21 mouse cellular contexts compared by ENCODE assay signal in the genomic region with DNA sequence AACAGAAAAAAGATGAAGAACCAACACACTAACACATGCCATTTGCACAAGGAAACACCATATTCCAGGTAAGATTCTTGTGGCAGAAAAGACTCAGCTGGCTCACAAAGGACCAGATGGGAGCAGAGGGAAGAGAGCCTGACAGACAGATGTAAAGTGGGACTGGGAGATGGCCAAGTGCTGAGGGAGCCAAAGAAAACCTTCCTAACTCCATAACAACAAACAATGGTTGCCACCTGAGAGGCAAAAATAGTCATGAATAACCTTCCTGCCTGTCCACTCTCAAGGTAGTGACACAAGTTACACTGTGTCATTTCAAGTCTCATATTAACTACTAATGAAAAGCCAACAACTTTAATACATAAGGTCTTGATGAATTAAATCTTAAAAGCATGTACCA.
DNase-seq lines count a peak whose midpoint lies in the region; ATAC-seq lines count a peak whose summit lies in the region.
"Had no signal": no experiment of that assay in that cellular context is flagged by ENCODE, and none has a peak within 500 bp of the region (broad histone marks: within the 10 kb centered on the region; RNA-seq: fewer than 3 reads in every experiment).

No protein-coding gene starts in this region.

- H3K27me3 ChIP-seq in embryonic facial prominence, embryonic 15.5 days = no peaks in the 10 kb centered on the region
- no peaks in the 10 kb centered on the region for H3K27me3 ChIP-seq in embryonic facial prominence, embryonic 10.5 days (replicated peaks; ENCODE audit: low read depth, poor library complexity, severe bottlenecking)
- H3K27me3 ChIP-seq in heart, embryonic 10.5 days (ENCODE audit: insufficient read depth, poor library complexity, severe bottlenecking) = no peaks in the 10 kb centered on the region
- H3K27me3 ChIP-seq in heart, embryonic 16.5 days (ENCODE audit: control insufficient read depth, insufficient read depth, low read length) = no peaks in the 10 kb centered on the region
- no peaks in the 10 kb centered on the region for H3K27me3 ChIP-seq in forebrain, embryonic 12.5 days
- H3K27me3 ChIP-seq: forebrain, embryonic 15.5 days; hindbrain, embryonic 15.5 days; intestine, embryonic 15.5 days; limb, embryonic 12.5 days; liver, embryonic 12.5 days had no signal

- H3K4me1 ChIP-seq in embryonic facial prominence, embryonic 15.5 days = no peaks in the 10 kb centered on the region
- no peaks in the 10 kb centered on the region for H3K4me1 ChIP-seq in embryonic facial prominence, embryonic 10.5 days
- H3K4me1 ChIP-seq in heart, embryonic 10.5 days = peaks cover 8% of the 10 kb centered on the region
- H3K4me1 ChIP-seq in heart, embryonic 16.5 days (ENCODE audit: control insufficient read depth, insufficient read depth, low read length) = peaks cover 15% of the 10 kb centered on the region
- H3K4me1 ChIP-seq in forebrain, embryonic 12.5 days = no peaks in the 10 kb centered on the region
- H3K4me1 ChIP-seq: forebrain, embryonic 15.5 days; hindbrain, embryonic 15.5 days; intestine, embryonic 15.5 days; limb, embryonic 12.5 days had no signal

- no peaks in the 10 kb centered on the region for H3K9me3 ChIP-seq in embryonic facial prominence, embryonic 15.5 days (replicated peaks)
- H3K9me3 ChIP-seq in embryonic facial prominence, embryonic 10.5 days = no peaks in the 10 kb centered on the region
- no peaks in the 10 kb centered on the region for H3K9me3 ChIP-seq in heart, embryonic 10.5 days
- H3K9me3 ChIP-seq in heart, embryonic 16.5 days (replicated peaks; ENCODE audit: control insufficient read depth, low read length) = no peaks in the 10 kb centered on the region
- H3K9me3 ChIP-seq in forebrain, embryonic 12.5 days = no peaks in the 10 kb centered on the region
- H3K9me3 ChIP-seq: forebrain, embryonic 15.5 days; G1E; hindbrain, embryonic 15.5 days; intestine, embryonic 15.5 days; limb, embryonic 12.5 days; liver, embryonic 12.5 days had no signal

- H3K4me3 ChIP-seq in embryonic facial prominence, embryonic 15.5 days (replicated peaks) = no peak overlapping the region
- no peak overlapping the region for H3K4me3 ChIP-seq in embryonic facial prominence, embryonic 10.5 days
- H3K4me3 ChIP-seq in heart, embryonic 10.5 days = no peak overlapping the region
- no peak overlapping the region for H3K4me3 ChIP-seq in heart, embryonic 16.5 days (ENCODE audit: low read length)
- no peak overlapping the region for H3K4me3 ChIP-seq in forebrain, embryonic 12.5 days (replicated peaks)
- H3K4me3 ChIP-seq: erythroblast, embryonic 14.5 days; forebrain, embryonic 15.5 days; hindbrain, embryonic 15.5 days; intestine, embryonic 15.5 days; limb, embryonic 12.5 days; liver, embryonic 12.5 days had no signal

- ATAC-seq in embryonic facial prominence, embryonic 15.5 days (ENCODE audit: insufficient number of reproducible peaks, low FRiP score, low TSS enrichment, low read depth) = no peak
- peak; percentile 37; the same call in 1 of the 2 replicates for ATAC-seq in heart, embryonic 16.5 days (replicated peaks; ENCODE audit: extremely low read depth, insufficient read depth, low FRiP score)
- ATAC-seq in forebrain, embryonic 12.5 days (ENCODE audit: low FRiP score) = no peak
- ATAC-seq: forebrain, embryonic 15.5 days; intestine, embryonic 15.5 days; liver, embryonic 12.5 days had no signal

- H3K4me2 ChIP-seq in embryonic facial prominence, embryonic 15.5 days (replicated peaks) = no peak overlapping the region
- H3K4me2 ChIP-seq in heart, embryonic 16.5 days (ENCODE audit: low read depth, low read length) = no peak overlapping the region
- no peak overlapping the region for H3K4me2 ChIP-seq in forebrain, embryonic 12.5 days
- H3K4me2 ChIP-seq: forebrain, embryonic 15.5 days; hindbrain, embryonic 15.5 days; intestine, embryonic 15.5 days; limb, embryonic 12.5 days; liver, embryonic 12.5 days; lung, embryonic 14.5 days; midbrain, embryonic 11.5 days had no signal

- no peaks in the 10 kb centered on the region for H3K36me3 ChIP-seq in embryonic facial prominence, embryonic 15.5 days
- no peaks in the 10 kb centered on the region for H3K36me3 ChIP-seq in embryonic facial prominence, embryonic 10.5 days (replicated peaks)
- no peaks in the 10 kb centered on the region for H3K36me3 ChIP-seq in heart, embryonic 10.5 days
- no peaks in the 10 kb centered on the region for H3K36me3 ChIP-seq in heart, embryonic 16.5 days (ENCODE audit: control insufficient read depth, insufficient read depth)
- no peaks in the 10 kb centered on the region for H3K36me3 ChIP-seq in forebrain, embryonic 12.5 days (replicated peaks)
- H3K36me3 ChIP-seq: forebrain, embryonic 15.5 days; hindbrain, embryonic 15.5 days; intestine, embryonic 15.5 days; limb, embryonic 12.5 days; liver, embryonic 12.5 days had no signal

- no peak for DNase-seq in embryonic facial prominence, embryonic 10.5 days (ENCODE audit: low spot score)
- peak; percentile 19 for DNase-seq in heart, adult 8-10 months (ENCODE audit: low spot score)
- no peak for DNase-seq in heart, embryonic 10.5 days (ENCODE audit: low spot score)
- DNase-seq in left cerebral cortex, adult 11 months (ENCODE audit: low spot score) = no peak
- DNase-seq: adrenal gland, postnatal 36 days; cerebellum, adult 2 months; right cerebral cortex, adult 18-20 months; thymus, postnatal 25 days had no signal

- H3K27ac ChIP-seq in embryonic facial prominence, embryonic 15.5 days (replicated peaks) = 0 out of 2 replicates have a peak overlapping the region, but pooled peaks have one; percentile 7
- H3K27ac ChIP-seq in embryonic facial prominence, embryonic 10.5 days (replicated peaks) = no peak overlapping the region
- no peak overlapping the region for H3K27ac ChIP-seq in heart, embryonic 10.5 days
- H3K27ac ChIP-seq in heart, embryonic 16.5 days (ENCODE audit: low read length) = 0 out of 2 replicates have a peak overlapping the region, but pooled peaks have one; percentile 32
- no peak overlapping the region for H3K27ac ChIP-seq in forebrain, embryonic 12.5 days
- H3K27ac ChIP-seq: forebrain, embryonic 15.5 days; hindbrain, embryonic 15.5 days; intestine, embryonic 15.5 days; limb, embryonic 12.5 days; liver, embryonic 12.5 days; macrophage had no signal

- no peak overlapping the region for H3K9ac ChIP-seq in embryonic facial prominence, embryonic 15.5 days
- H3K9ac ChIP-seq in heart, embryonic 16.5 days (ENCODE audit: low read length) = no peak overlapping the region
- H3K9ac ChIP-seq in forebrain, embryonic 12.5 days = no peak overlapping the region
- H3K9ac ChIP-seq: forebrain, embryonic 15.5 days; hindbrain, embryonic 15.5 days; intestine, embryonic 15.5 days; limb, embryonic 12.5 days; liver, embryonic 12.5 days; lung, embryonic 14.5 days had no signal

Comparison
In these comparisons a context has a peak if more than half of its experiments do, and no peak if none do; other contexts are left out.
1. H3K27ac ChIP-seq: peak in embryonic facial prominence, embryonic 15.5 days (single experiment) and heart, embryonic 16.5 days (single experiment); none in embryonic facial prominence, embryonic 10.5 days (single experiment), heart, embryonic 10.5 days (single experiment) and forebrain, embryonic 12.5 days (single experiment).